Mouse (Mus musculus): Measurements from ENCODE around the gene Syne3. TPM values are rescaled to one million over a fixed set of nuclear protein-coding genes. Genes with fewer than 3 reads are reported as not detected.

The Syne3 gene
- total RNA-seq, 2 experiments from 2014 or later = 6.1 to 6.4 TPM

DNA sequence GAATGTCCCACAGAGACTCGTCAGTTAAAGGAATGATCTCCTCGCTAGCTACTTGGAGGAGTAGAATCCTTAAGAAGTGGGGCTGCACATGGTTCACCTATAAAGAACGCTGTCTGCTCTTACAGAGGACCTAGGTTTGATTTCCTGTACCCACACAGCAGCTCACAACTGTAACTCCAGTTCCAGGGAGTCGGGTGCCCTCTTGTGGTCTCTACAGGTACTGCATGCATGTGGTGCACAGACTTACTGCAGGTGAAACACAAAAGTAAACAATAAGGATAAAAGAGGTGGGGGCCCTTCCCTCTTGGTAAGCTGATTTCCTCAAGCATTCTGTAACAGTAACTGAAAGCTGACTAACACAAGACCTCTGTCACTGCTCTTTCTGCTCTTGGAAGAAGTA, 73.4 kb downstream of the Syne3 start:
- intact Hi-C loops (cut with DNase I) = loop anchor here (5.0 kb wide), 1 partner anchor 239 kb away; no protein-coding TSS in a partner anchor
- DNase-seq = peak in 1 of 2 experiments; percentile 34

DNA sequence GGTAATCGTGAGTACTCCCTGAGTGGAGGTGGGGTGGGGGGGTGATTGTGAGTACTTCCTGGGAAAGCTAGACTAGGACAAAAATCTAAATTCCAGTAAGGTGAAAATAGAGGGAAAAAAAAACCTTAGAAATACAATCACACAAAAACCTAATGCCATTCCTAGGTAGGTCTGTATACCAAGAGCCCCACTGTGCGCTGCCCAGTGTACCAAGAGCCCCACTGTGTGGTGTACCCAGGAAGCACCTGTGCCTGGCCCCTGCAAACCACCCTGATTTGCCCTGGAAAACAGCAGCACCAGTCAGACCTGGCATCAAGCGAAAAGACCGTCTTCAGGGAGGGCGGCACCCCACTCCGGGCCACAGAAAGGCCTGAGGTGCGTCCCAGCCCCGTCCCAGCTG, 74.5 kb downstream of the Syne3 start:
- DNase-seq = no peak
- intact Hi-C loops (cut with DNase I) = loop anchor here (5.0 kb wide), 1 partner anchor 238 kb away; no protein-coding TSS in a partner anchor

DNA sequence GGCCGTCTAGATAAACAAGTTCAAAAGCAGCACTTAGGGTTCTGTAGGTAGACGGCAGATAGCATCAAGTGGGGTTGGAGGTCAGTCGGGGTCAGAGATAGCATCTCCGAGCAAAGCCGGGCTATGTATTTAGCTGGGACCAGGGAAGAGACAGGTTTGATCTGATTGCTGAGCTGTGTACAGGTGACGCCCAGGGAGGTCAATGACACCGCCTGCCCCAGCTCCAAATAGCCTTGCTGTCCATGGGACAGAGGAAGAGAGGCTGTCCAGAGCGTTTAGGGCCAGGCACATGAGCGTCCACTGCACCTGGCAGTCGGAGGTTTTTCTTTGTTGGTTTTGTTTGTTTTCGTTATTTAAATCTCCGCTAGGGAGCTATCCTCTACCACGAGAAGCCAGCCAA, 75.8 kb downstream of the Syne3 start:
- intact Hi-C loops (cut with DNase I) = no loop called here
- DNase-seq = no peak

DNA sequence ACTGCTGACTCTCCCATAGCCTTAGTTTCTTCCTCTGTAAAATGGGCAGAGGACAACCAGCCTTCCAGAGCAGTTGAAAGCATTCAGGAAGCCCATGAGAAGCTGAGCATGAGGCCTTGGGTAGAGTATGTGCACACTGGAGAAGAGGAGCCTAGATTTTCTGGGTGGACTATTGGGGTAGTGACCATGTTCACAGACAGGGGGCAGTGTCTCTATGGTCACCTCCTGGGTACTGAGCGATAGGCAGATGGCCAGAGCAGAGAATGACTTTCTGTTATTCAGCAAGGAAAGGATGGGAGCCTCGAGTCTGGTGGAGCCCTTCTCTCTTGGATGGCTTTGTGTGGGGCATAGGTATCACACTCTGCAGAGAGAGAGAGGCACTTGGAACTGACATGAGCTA, 76.4 kb downstream of the Syne3 start:
- DNase-seq = no peak
- intact Hi-C loops (cut with DNase I) = no loop called here

DNA sequence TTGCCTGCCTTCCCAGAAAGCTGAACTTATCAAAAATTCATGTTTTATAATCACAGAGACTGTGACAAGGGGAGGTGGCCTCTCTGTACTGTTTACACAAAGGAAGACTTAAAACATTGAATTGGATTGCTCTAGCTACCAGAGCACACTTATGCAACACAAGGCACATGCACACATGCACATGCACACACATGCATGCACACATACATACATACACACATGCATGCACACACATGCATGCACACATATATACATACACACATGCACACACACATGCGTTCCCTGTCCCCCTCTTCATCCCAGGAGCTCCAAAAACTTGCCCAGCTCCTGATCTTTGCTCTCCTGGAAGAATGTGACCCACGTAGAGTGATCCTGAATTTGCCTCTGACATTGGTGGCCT, 83.8 kb downstream of the Syne3 start:
- intact Hi-C loops (cut with DNase I) = no loop called here
- no peak for DNase-seq

GRCm38 (mm10) chr12:104925035-104925434, 84.6 kb downstream of the Syne3 start:
- no peak for DNase-seq
- intact Hi-C loops (cut with DNase I) = no loop called here

- no peak for DNase-seq
- intact Hi-C loops (cut with DNase I) = no loop called here
Observed at GRCm38 (mm10) chr12:104924546-104924945, 85.1 kb downstream of the Syne3 start.

DNA sequence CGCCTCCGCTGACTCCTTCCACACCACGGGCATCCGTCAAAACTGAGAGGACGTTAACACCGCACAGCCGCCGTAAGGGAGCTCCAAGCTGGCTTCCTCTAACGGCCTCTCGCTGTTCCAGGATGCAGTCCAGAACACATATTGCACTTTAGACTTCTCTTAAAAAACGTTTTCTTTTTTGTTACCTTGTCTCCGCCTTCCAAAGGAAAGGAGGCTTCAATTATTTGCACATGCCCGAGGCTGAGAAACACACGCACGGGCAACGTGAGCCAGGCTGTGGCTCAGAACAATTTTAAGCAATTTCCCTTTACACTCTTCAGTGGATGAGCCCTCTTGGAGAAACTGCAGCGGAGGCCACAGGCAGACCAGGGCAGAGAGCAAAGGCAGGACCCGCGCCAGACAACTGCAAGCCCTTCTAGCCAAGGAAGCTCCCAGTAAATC, 85.6 kb downstream of the Syne3 start:
- intact Hi-C loops (cut with DNase I) = no loop called here
- DNase-seq = no peak

DNA sequence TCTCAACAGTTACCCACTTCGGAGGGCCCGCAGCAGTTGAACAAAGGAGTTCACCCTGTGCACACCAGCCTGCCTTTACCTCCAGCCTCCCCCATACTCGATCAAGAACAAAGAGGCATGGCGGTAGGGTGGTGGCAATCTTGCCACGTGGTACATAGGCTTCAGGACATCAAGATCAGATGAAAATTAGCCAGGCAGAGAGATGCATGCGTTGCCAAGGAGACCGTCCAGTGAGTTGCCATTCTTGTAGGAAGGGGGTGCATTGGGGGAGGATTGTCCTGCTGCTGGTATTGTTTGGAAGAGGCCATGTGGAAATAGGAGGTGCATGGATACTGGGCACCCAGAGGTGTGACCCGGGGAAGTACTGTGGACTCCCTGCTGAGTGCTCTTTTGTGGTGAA, 87.0 kb downstream of the Syne3 start:
- intact Hi-C loops (cut with DNase I) = no loop called here
- DNase-seq = no peak

DNA sequence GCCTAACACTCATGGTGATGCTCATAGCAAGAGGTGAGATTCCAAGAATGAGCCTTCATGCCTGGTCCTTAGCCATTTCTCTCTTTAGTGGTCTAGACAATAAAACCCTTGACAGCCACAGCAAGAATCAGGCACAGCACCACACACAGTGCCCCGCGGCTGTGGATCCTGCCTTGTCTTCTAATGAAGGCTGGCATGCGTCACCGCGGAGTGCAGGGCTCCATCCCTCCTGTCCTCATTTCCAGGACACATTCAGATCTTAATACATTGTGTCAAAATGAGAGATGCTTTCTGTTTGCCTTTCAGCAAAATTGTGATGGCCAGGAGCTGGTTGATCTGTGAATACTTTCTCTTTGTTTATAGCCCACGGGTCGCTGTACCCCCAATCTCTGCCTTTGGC, 88.5 kb downstream of the Syne3 start:
- intact Hi-C loops (cut with DNase I) = no loop called here
- DNase-seq = no peak

DNA sequence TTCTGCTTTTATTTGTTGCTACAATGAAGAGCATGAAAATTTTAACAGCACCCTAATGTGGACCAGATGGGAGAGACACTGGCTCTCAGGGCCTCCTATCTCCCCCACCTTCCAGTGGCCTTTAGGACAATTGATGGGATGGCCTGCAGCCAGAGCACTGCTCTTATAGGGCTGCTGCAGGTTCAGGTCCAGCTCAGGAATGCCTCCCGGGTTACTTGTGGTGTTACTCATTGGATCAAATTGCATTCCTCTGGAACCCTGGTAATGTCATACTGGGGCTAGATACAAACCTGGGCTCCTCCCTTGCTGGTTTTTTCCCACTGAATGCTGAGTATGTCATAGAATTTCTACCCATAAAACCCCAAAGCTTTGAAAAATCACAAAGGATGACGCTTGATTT, 90.4 kb downstream of the Syne3 start:
- DNase-seq = no peak
- intact Hi-C loops (cut with DNase I) = no loop called here

GRCm38 (mm10) chr12:104917927-104918326, 91.7 kb downstream of the Syne3 start:
- DNase-seq = no peak
- intact Hi-C loops (cut with DNase I) = no loop called here

GRCm38 (mm10) chr12:104917297-104917696, 92.3 kb downstream of the Syne3 start:
- intact Hi-C loops (cut with DNase I) = no loop called here
- DNase-seq = no peak

DNA sequence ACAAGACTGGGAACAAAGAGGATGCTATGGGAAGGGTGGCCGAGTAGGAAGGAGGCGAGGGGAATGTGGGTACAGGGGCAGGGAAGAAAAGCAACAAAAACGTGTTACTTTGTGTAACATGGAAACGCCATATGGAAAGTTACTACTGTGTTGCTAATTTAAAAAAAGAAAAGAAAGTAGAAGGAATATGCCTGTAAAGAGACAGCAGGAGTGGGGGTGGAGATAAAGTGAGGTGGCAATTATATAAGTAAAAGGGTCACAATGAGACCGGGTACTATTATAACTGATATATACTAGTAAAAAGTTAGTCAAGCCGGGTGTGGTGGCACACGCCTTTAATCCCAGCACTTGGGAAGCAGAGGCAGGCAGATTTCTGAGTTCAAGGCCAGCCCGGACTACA, 92.8 kb downstream of the Syne3 start:
- intact Hi-C loops (cut with DNase I) = no loop called here
- DNase-seq = no peak

DNA sequence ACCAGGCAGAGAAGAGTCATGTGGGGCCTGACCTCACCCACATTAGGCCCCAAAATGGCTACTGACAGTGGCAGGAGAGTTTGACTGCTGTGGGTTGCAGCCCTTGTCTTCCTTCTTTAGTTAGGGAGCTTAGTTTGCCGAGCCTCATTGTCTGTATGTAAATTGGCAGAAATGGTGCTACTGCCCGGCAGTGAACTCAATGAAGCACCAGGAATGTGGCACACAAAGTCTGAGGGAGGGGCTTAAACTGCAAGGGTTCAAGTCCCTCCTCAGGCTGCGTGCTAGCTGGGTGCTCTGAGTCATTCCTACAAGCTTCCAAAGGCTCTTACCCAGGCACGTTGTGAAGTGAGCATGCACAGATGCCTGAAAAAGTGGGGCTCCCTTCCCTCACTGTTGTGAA, 93.9 kb downstream of the Syne3 start:
- no peak for DNase-seq
- intact Hi-C loops (cut with DNase I) = no loop called here

DNA sequence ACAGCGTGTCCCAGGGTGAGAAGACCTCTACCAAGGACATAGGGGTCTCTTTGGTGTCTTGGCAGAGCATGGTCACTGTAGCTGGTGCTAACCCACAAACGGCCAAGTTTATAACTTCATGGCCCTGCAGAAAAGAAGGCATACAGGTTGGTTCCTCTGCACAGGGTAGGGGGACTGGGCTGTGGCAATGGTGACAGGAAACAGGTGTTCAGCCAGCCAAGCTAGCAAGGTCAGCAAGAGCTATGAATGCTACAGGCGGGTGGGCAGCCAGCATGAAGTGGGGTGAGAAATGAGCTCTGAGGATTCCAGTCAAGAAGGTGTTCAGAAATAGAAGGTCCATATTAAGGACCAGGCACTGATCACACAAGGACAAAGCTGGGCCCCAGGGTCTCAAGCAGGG, 96.6 kb downstream of the Syne3 start:
- intact Hi-C loops (cut with DNase I) = no loop called here

GRCm38 (mm10) chr12:104912281-104912933, 97.2 kb downstream of the Syne3 start:
- intact Hi-C loops (cut with DNase I) = no loop called here
- no peak for DNase-seq

More for the DNA sequence above, 96.6 kb downstream of the Syne3 start:
- DNase-seq = no peak

DNA sequence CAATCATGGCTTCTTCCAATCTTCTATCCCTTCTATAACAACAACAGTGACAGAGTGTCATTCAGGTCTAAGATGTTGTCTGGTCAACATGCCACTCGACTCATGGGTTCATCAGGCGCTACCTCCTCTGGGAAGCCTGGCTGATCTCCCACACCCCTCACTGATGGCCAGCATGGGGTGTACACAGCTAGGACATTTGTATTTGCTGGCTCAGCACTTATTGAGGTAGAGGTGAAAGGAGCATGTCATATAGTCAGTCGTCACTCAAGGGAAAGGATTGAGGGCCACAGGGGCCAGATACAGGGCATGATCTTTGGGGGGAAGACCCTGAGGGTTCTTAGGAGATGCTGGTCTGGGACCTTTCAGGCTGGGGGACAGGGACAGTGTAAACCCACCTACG, 99.9 kb downstream of the Syne3 start:
- intact Hi-C loops (cut with DNase I) = no loop called here

GRCm38 (mm10) chr12:104908986-104909385, 100.6 kb downstream of the Syne3 start:
- intact Hi-C loops (cut with DNase I) = no loop called here
- no peak for DNase-seq

More for the DNA sequence above, 99.9 kb downstream of the Syne3 start:
- DNase-seq = no peak

DNA sequence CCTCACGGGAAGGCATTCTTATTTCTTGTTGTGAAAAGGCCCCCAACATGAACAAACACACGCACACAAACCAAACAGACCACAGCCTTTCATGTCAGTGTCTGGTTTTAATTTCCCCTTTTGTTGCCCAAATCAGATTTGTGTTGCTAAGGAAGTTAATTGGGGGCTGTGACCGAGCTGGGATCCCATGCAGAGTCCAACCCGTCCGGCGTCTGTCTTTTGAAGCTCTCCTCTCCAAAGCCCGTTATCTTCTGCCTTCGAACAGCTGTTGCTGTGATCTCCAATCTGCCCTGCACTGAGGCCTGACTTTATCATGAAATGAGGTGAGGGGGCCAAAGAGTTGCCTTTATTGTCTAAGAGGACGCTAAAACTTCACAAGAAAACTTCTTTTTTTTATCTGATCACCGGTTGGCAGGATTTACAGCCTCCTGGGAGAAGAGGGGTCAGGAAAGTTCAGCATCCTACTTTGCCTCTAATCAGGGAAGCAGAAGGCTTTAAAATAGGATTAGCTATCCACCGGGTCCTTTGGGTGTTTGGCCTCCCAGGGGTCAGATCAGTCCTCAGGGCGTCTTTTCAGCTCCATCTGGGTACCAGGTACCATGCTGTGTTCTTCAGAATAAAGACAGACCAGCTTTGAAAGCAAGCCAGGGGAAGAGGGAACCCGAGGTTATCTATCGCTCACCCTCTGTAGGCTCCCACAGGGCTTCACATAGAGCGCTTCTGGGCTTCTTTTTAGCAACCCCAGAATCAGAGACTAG, 101.4 kb downstream of the Syne3 start:
- intact Hi-C loops (cut with DNase I) = no loop called here
- DNase-seq = no peak

- no peak for DNase-seq
Observed at GRCm38 (mm10) chr12:104907133-104907532, 102.5 kb downstream of the Syne3 start.

DNA sequence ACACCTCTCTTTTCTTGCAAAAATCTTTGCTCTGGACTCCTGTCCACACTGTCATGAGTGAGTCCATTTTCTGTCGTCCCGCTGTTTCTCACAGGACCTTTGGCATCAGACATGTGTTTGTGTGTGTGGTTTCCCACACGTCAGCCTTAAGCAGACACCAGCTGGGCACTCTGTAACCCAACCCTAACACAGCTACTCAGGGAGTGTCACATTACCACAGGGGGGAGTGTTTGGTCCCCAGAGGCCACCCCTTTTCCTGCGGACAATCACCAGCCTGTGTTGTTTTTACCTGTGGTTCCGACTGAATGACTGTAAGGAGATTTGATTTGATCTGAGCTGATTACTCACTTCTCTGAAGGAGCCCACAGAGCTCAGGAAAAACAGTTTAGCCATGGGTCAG, 105.5 kb downstream of the Syne3 start:
- no peak for DNase-seq
- intact Hi-C loops (cut with DNase I) = no loop called here

More at GRCm38 (mm10) chr12:104907133-104907532, 102.5 kb downstream of the Syne3 start:
- intact Hi-C loops (cut with DNase I) = no loop called here

Data from heart, postnatal 10 days (tissue).